Mouse (Mus musculus): ENCODE data around the gene 4931414P19Rik.
A peak's percentile ranks its signal among the peaks of the same experiment; 100 is the strongest.

4931414P19Rik gene

DNA sequence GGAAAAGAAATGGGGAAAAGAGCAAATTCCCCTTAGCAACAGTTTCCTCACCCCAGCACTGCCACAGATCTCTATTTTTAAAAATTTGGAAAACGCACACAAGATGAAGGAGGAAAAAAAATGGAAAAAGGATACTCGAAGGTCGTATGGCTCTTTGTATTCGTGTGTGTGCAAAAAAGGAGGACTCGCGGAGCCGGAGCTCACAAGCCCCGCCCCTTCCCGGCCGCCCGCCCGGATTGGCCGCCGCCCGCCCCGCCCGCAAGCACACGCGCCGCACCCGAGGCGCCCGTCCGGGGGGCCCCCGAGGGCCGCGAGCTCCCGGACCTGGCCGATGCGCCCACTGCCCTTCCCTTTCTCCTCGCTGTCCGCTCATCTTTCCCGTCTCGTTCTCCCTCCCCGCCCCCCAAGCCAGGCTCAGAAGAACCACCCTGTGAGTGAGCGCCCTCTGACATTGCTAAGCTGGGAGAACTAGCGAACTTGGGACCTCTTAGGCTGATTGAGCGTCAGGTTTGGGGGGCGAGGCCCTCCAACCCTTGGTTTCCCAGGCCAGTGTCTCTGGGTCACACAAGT is at the start of gene 4931414P19Rik:
Gene 4931414P19Rik, minus strand, starts transcription at position 242 of the 570 bp plus-strand sequence.
- DNase-seq (ENCODE audit: low spot score in 2 of 2) = peak in 1 of 2 experiments; percentile 56

DNA sequence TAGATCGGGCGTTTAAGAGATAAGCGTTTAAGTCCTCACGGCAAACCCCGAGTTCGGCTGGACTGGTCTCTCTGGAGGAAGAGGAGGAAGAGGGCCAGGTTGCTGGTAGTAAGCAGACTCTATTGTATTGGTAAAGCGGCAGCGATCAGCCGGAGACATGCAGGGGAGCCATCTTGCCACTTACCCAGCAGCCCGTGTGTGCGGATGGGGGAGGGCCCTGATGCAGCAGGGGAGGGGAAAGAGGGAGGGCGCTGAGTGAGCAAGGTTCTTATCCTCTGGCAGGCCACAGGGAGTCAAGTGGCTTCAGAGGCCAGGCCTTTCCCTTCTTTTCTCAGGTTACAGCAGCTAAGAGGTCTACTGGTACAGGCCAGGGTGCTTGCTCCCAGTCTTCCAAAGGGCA is 47.7 kb upstream of the 4931414P19Rik start:
- DNase-seq (ENCODE audit: low spot score in 2 of 2) = peak; percentile 55 to 64

GRCm38 (mm10) chr14:54652787-54653186 is 47.0 kb upstream of the 4931414P19Rik start:
- DNase-seq (ENCODE audit: low spot score in 2 of 2) = no peak

DNA sequence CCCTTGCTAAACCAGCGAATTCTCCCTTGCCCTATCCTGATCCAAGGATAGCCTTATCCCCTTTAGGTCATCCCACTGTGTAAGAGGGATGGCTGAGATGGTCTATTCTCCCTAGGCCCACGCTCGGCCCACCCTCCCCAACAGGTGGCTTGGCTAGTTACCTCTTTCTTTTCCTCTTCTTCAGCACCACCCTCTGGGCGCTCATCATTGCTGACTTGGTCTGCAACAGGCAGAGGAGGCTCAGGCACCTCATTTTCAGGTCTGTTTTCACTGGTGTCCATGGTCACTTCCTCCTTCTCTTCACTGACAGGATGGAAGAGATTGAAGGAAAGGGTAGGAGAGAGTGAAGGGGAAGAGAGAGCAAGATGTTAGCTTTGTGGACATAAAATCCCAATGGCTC is 45.8 kb upstream of the 4931414P19Rik start:
- no peak for DNase-seq (ENCODE audit: low spot score in 2 of 2)

DNA sequence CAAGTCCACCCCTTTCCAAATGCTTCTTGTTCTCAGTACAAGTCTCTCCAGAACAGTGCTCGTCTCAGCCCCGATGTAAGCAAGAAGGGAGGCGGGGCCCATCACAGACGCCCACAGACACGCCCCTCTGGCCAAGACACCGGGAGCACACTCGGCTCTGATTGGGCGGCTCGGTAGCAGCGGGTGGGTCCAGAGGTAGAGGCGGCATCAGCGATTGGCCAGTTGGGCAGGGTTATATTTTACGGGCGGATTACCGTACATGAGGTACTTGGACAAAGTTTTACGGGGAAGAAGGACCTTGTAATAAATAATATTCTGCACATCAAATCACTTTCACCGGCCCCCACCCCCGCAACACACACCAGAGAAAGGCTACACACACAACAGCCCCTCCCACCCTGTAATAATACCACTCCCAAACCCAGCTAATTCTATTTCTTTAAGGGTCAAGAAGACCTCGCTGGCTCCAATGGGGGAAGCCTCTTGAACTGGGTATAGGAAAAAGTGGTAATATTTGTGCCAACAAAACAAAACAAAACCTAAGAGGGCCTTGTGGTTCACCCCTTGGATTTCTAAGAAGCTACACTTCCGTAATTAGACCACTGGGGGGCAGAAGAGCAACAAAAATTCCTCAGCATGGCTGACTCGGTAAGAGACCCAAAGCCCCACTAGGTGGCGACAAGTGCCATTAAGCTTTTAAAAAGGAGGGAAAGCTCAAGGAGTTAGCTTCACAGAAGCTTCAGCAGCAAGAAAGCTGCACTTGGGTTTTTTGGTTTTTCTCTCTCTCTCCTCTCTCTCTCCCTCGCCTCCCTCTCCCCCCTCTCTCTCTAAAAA is 45.0 kb upstream of the 4931414P19Rik start:
- peak in 1 of 2 experiments; percentile 73 for DNase-seq (ENCODE audit: low spot score in 2 of 2)

DNA sequence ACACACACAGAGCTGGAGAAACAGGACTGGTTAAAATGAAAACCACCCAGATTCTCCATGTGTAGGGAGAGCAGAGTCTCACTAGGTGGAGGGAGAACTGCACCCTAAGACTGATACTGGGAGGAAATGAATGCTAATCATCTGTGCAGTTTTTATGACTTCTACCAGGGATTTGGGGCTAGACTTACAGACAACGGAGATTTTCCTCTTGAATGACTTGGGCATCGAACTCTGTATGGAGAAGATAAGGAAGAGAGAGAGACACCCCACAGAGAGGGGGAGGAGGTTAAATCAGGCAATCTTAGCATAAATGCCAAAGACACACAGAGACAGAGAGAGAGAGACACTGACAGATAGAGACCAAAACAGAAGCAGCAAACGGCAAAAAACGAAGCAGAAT is 42.1 kb upstream of the 4931414P19Rik start:
- DNase-seq (ENCODE audit: low spot score in 2 of 2) = no peak

DNA sequence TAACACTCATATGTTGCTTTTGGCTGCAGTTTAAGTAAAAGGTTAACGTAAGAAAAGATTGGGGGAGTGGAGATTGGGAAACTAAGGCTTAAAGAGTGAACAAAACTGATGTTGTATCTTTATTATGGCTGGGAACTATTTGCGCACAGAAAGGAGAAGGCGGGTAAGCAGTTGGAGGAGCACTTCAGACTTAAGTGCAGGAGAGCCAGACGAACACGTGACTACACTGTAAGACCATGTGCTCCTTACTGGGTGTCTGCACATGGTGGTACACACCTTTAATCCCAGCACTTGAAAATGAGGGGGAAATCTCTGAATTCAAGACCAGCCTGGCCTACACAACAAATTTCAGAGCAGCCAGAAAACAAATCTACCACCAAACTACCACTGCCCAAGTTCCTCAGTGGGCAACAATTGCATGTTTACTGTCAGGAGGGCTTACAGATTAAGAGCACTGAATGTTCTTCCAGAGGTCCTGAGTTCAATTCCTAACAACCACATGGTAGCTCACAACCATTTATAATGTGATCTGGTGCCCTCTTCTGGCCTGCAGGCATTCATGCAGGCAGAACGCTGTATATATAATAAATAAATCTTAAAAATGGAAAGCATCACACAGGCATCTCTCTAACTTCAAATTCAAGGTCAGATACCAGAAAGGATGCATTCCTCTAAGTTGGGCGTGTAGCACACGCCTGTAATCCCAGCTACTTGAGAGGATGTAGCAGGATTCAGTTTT is 41.3 kb upstream of the 4931414P19Rik start:
- DNase-seq (ENCODE audit: low spot score in 2 of 2) = no peak

DNA sequence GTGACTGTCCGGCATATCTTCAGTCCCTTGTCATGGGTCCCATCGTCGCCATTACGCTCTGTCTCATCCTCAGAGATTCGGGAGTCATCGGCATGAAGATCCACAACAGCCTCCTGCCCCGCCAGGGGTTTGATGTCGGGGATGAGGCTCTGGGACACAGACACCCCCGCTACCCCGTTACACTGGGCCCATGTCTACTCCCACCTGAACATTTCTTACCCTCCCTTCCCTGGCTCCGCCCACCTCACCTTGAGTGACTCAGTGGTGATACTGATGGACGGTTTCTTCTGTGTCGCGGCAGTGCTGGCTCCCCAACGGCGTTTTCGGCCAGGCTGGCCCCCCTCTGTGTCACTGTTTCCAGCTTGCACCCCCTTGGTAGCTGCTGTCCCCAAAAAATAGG is 40.7 kb upstream of the 4931414P19Rik start:
- DNase-seq (ENCODE audit: low spot score in 2 of 2) = no peak

DNA sequence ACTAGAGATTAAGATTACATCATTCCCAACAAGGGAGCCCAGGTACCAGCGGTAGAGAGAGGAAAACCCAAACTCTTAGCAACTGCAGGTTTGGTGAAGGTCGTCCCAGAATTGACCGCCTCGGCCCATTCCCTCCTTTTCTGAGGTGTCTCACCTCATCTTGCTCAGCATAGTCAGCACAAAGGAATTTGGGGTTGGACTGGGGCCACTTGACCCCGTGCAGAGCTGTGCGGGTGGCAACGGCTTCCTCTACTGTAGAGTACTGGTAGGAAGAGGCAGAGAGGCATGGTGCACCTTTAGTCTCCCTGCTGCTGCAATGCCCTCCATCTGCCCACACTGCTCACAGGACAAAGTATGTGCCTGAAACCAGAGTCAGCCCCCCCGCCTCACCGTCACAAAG is 38.5 kb upstream of the 4931414P19Rik start:
- no peak for DNase-seq (ENCODE audit: low spot score in 2 of 2)

GRCm38 (mm10) chr14:54643011-54643410 is 37.2 kb upstream of the 4931414P19Rik start:
- no peak for DNase-seq (ENCODE audit: low spot score in 2 of 2)

- DNase-seq (ENCODE audit: low spot score in 2 of 2) = no peak
These were observed 36.6 kb upstream of the 4931414P19Rik start for GRCm38 (mm10) chr14:54642224-54642944.

- DNase-seq (ENCODE audit: low spot score in 2 of 2) = peak; percentile 89 to 91
These were observed 35.6 kb upstream of the 4931414P19Rik start, which contains the start of gene Cdh24 for GRCm38 (mm10) chr14:54641305-54641969. Cdh24 (minus strand) TSS chr14:54641364.

DNA sequence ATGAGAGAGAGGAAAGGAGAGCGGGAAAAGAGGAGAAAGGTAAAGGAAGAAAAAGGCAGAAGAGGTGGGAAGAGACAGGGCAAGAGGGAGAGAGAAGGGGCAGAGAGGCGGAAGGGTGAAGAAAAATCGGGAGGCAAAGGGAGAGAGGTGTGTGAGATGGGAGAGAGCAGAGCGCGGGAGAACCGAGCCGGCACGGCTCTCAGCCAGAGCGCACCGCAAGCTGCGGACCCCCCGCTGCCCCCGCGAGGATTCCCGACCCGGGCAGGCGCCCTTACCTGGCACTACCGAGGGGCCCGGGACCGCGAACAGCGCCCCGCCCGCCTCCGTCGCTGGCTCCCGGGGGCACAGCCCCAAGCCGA is 35.1 kb upstream of the 4931414P19Rik start, which contains the start of gene Gm17606:
Gene Gm17606, plus strand, starts transcription at position 7 of the 359 bp plus-strand sequence.
- no peak for DNase-seq (ENCODE audit: low spot score in 2 of 2)

GRCm38 (mm10) chr14:54640121-54640520 is 34.3 kb upstream of the 4931414P19Rik start:
- DNase-seq (ENCODE audit: low spot score in 2 of 2) = no peak

DNA sequence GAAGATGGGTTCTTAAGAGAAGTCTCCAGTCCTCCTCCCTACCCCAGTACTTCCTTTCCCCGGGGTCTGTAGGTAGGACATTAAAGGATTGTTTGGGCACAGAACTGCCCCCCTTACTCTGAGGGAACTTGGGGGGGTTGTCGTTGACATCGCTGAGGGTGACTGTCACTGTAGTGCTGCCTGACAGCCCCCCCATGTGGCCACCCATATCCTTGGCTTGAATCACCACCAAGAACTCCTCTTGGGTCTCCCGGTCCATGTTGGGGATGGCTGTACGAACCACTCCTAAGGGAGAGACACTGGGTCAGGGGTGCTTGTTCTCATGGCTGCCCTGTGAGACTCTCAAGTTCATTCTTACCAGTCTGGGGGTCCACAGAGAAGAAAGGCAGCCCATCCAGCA is 32.4 kb upstream of the 4931414P19Rik start:
- no peak for DNase-seq (ENCODE audit: low spot score in 2 of 2)

- DNase-seq (ENCODE audit: low spot score in 2 of 2) = no peak
These were observed 31.2 kb upstream of the 4931414P19Rik start for GRCm38 (mm10) chr14:54636954-54637353.

DNA sequence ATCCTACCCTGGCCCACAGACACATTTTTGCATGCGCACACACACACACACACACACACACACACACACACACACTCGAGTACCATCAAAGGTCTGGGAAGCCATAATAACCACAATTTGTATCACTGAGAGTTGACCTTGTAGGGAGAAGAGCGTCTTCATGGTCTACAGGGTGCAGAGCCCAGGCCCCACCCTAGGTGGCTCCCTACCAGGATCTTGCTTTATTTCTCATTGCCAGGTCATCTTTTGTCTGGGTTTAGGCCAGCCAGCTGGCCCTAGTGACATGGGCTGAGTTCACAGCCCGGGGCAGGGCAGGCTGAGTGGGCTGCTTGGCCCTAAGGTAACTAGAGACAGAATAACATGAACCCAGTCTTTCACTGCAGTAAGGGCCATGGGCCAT is 28.4 kb upstream of the 4931414P19Rik start:
- no peak for DNase-seq (ENCODE audit: low spot score in 2 of 2)

DNA sequence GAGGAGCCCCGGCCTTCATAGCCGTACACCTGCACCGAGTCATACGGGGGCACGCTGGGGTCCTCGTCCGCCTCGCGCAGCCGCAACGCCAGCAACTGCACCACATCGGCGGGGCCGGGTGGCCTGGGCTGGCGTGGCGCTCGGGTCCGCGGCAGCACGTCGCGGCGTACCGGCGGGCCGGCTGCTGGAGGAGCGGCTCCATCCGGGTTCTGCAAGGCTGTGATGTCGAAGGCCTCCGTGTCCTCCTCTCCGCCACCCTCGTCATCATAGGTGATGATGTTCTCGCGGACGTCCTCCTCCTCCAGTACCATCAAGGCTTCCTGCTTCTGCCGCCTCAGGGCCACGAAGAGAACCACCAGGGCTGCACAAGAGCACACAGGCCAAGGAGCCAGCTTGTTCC is 26.5 kb upstream of the 4931414P19Rik start:
- DNase-seq (ENCODE audit: low spot score in 2 of 2) = no peak

DNA sequence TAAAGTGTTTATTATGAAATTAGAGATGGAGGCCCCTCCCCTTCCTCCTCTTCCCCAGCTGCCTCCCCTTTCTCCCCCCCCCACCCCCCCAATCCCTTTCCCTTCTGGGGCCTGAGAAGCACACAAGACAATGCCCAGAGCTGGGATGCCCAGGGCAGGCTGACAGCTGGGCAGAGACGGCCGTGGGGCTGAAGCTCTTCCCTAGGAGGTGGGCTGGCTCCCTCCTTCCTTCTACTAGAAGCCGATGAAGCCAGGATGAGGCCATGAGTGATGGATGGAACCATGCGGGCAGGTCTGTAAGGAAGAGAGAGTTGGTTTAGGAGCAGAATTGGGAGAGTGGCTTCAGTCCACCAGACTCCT is 25.4 kb upstream of the 4931414P19Rik start:
- no peak for DNase-seq (ENCODE audit: low spot score in 2 of 2)

DNA sequence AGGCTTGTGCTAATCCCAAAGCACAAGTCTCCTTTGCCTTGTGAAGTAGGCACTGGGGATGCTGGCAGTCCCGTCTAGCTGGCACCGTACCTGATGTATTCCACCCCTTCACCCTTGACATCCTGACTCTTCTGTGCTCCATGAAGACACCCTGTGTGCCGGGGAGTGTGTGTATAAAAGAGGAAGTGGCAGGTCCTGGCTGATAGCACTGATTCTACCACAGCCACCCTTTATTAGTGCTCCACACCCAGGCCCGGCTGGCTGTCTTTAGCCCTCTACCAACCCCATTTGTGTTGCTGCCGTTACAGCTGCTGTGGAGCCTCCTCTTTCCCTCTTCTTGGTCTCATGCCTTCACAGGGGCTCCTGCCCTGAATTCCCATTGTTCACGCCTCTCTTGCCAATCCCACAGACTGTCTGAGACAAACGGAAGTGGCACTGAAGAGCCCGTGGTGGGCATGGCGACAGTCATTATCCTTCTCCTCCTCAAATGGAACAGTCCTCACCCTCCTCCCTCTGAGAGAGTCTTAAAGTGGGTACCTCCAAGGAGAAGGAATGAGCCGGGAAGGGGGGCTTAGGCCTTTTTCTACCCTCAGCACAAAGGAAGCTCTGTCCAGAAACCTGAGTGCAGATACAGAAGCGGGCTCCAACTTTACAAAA is 24.9 kb upstream of the 4931414P19Rik start:
- no peak for DNase-seq (ENCODE audit: low spot score in 2 of 2)

- no peak for DNase-seq (ENCODE audit: low spot score in 2 of 2)
These were observed 24.0 kb upstream of the 4931414P19Rik start for GRCm38 (mm10) chr14:54629797-54630196.

Measured in frontal cortex, postnatal 25 days (tissue).